In the genomic region with DNA sequence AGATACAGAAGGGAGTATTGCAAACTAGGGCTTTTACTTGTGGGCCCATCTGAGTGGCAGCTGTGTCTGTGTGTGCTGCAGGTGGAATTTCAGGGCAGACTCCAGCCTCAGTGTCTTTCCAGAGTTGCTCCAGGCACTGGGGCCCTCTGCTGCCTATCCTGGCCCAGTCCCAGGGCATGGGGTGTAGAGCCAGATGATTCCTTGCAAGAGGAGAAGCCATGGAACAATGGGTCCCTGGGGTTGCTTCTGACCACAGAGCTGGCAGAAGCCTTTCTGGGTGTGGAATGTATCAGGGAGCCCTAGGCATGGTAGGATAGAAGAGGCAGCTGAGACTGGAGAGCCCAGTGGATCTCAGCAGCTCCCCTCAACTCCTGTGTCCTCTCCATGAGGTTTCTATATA, we compare ENCODE assay signal across 18 mouse cellular contexts. TPM values are rescaled to one million over a fixed set of nuclear protein-coding genes. Genes with fewer than 3 reads are reported as not detected.
A peak's percentile ranks its signal among the peaks of the same experiment; 100 is the strongest.
DNase-seq lines count a peak whose midpoint lies in the region; ATAC-seq and TF ChIP-seq lines count a peak whose summit lies in the region.
"Had no signal": no experiment of that assay in that cellular context is flagged by ENCODE, and none has a peak within 500 bp of the region (broad histone marks: within the 10 kb centered on the region; RNA-seq: fewer than 3 reads in every experiment).

No protein-coding gene starts in this region.

- H3K4me1 ChIP-seq in hindbrain, postnatal 0 days (ENCODE audit: insufficient read depth, low read length), result peaks cover 22% of the 10 kb centered on the region
- peaks cover 63% of the 10 kb centered on the region for H3K4me1 ChIP-seq in hindbrain, embryonic 12.5 days
- H3K4me1 ChIP-seq in embryonic facial prominence, embryonic 15.5 days, result peaks cover 60% of the 10 kb centered on the region

- H3K36me3 ChIP-seq in hindbrain, postnatal 0 days (ENCODE audit: insufficient read depth, low read length), result no peaks in the 10 kb centered on the region
- H3K36me3 ChIP-seq in hindbrain, embryonic 12.5 days, result no peaks in the 10 kb centered on the region
- H3K36me3 ChIP-seq in embryonic facial prominence, embryonic 15.5 days, result no peaks in the 10 kb centered on the region
- no peaks in the 10 kb centered on the region for H3K36me3 ChIP-seq in myocyte (ENCODE audit: control insufficient read depth, insufficient read depth)
- H3K36me3 ChIP-seq: heart, embryonic 15.5 days; midbrain, embryonic 15.5 days had no signal

- no peaks in the 10 kb centered on the region for H3K9me3 ChIP-seq in hindbrain, postnatal 0 days (ENCODE audit: low read length)
- H3K9me3 ChIP-seq in hindbrain, embryonic 12.5 days (replicated peaks), result no peaks in the 10 kb centered on the region
- H3K9me3 ChIP-seq in embryonic facial prominence, embryonic 15.5 days (replicated peaks), result no peaks in the 10 kb centered on the region
- H3K9me3 ChIP-seq: heart, embryonic 15.5 days; midbrain, embryonic 15.5 days had no signal

- ATAC-seq in hindbrain, postnatal 0 days, result no peak
- no peak for ATAC-seq in hindbrain, embryonic 12.5 days (ENCODE audit: low FRiP score)
- ATAC-seq in embryonic facial prominence, embryonic 15.5 days (ENCODE audit: insufficient number of reproducible peaks, low FRiP score, low TSS enrichment, low read depth), result no peak
- ATAC-seq in granulocyte monocyte progenitor cell, adult 5-6 weeks (replicated peaks; ENCODE audit: poor library complexity, severe bottlenecking), result no peak
- ATAC-seq: forebrain, embryonic 16.5 days; midbrain, embryonic 15.5 days had no signal

- no peak for TF ChIP-seq POLR2A in myocyte (IDR thresholded peaks at IDR 0.05; ENCODE audit: insufficient read length, low read depth)

- no peak overlapping the region for H3ac ChIP-seq in myocyte (ENCODE audit: control insufficient read depth, insufficient read length)

- peaks cover 65% of the 10 kb centered on the region for H3K79me2 ChIP-seq in myocyte (ENCODE audit: control insufficient read depth, insufficient read depth)

- H3K27me3 ChIP-seq in hindbrain, postnatal 0 days (ENCODE audit: insufficient read depth, low read length), result no peaks in the 10 kb centered on the region
- no peaks in the 10 kb centered on the region for H3K27me3 ChIP-seq in hindbrain, embryonic 12.5 days
- H3K27me3 ChIP-seq in embryonic facial prominence, embryonic 15.5 days, result no peaks in the 10 kb centered on the region
- H3K27me3 ChIP-seq in myocyte (ENCODE audit: control insufficient read depth, insufficient read depth, insufficient read length), result no peaks in the 10 kb centered on the region
- H3K27me3 ChIP-seq: heart, embryonic 15.5 days; midbrain, embryonic 15.5 days had no signal

- H3K4me3 ChIP-seq in hindbrain, postnatal 0 days (ENCODE audit: low read length), result no peak overlapping the region
- no peak overlapping the region for H3K4me3 ChIP-seq in hindbrain, embryonic 12.5 days
- no peak overlapping the region for H3K4me3 ChIP-seq in embryonic facial prominence, embryonic 15.5 days (replicated peaks)
- H3K4me3 ChIP-seq in myocyte, result no peak overlapping the region
- H3K4me3 ChIP-seq: heart, embryonic 15.5 days; midbrain, embryonic 15.5 days had no signal

- peak; percentile 40 for DNase-seq in adrenal gland, adult 2 months
- DNase-seq in adrenal gland, adult 8-10 months, result no peak
- DNase-seq in hindbrain, postnatal 0 days (ENCODE audit: low spot score), result no peak
- no peak for DNase-seq in spleen, postnatal 14 days (ENCODE audit: low spot score in 2 of 2)
- DNase-seq: cerebellum, adult 2 months; kidney, adult 18-20 months; lung, postnatal 10 days had no signal

- no peak overlapping the region for H3K4me2 ChIP-seq in hindbrain, postnatal 0 days (ENCODE audit: low read depth, low read length)
- H3K4me2 ChIP-seq in hindbrain, embryonic 12.5 days (replicated peaks), result no peak overlapping the region
- no peak overlapping the region for H3K4me2 ChIP-seq in embryonic facial prominence, embryonic 15.5 days (replicated peaks)
- peak overlapping the region; percentile 3 for H3K4me2 ChIP-seq in myocyte (ENCODE audit: low read depth)
- H3K4me2 ChIP-seq: heart, embryonic 15.5 days; midbrain, embryonic 15.5 days had no signal

- H3K27ac ChIP-seq in hindbrain, postnatal 0 days, result 0 out of 2 replicates have a peak overlapping the region, but pooled peaks have one; percentile 36
- no peak overlapping the region for H3K27ac ChIP-seq in hindbrain, embryonic 12.5 days
- 0 out of 2 replicates have a peak overlapping the region, but pooled peaks have one; percentile 1 for H3K27ac ChIP-seq in embryonic facial prominence, embryonic 15.5 days (replicated peaks)
- H3K27ac ChIP-seq: heart, embryonic 15.5 days; midbrain, embryonic 15.5 days had no signal

- H3K9ac ChIP-seq in hindbrain, postnatal 0 days (replicated peaks; ENCODE audit: low read length), result no peak overlapping the region
- H3K9ac ChIP-seq in hindbrain, embryonic 12.5 days, result no peak overlapping the region
- no peak overlapping the region for H3K9ac ChIP-seq in embryonic facial prominence, embryonic 15.5 days
- H3K9ac ChIP-seq: heart, embryonic 15.5 days; midbrain, embryonic 15.5 days had no signal

- TF ChIP-seq CTCF in hindbrain, postnatal 0 days (IDR thresholded peaks at IDR 0.05; ENCODE audit: low read depth), result no peak

RNA-seq across cellular contexts. Expression of a gene that starts 5.4 kb away (rescaled TPM):
- 10 to 100 TPM; 37.6 to 37.8 TPM for total RNA-seq in adrenal gland, adult 2 months (2021)
- 53.7 and 56.4 TPM in 2 replicates for polyA plus RNA-seq in adrenal gland, adult 2 months (2012; rRNA removed)
- 10 to 100 TPM; 36.7 to 54.1 (median 47.4) TPM for total RNA-seq in adrenal gland, adult 8-10 months (2022)
- total RNA-seq in hindbrain, postnatal 0 days (2014; rRNA removed), result 137 and 144 TPM in 2 replicates
- 42.5 and 42.6 TPM in 2 replicates for polyA plus RNA-seq in hindbrain, postnatal 0 days (2015; fragmentation: Nextera tagmentation; extraction: Ambion mirVana)
- polyA plus RNA-seq in hindbrain, embryonic 12.5 days (2016; fragmentation: Nextera tagmentation; extraction: Ambion mirVana), result 75.3 and 86.9 TPM in 2 replicates
- polyA plus RNA-seq in embryonic facial prominence, embryonic 15.5 days (2015; fragmentation: Nextera tagmentation; extraction: Ambion mirVana), result 40.1 and 43.6 TPM in 2 replicates
- polyA plus RNA-seq in myocyte (2012; fragmentation: generic; extraction: Trizol), result 31.3 TPM
- total RNA-seq in granulocyte monocyte progenitor cell, adult 5-6 weeks (2014; fragmentation: Nextera tagmentation), result 7.7 and 13.3 TPM in 2 replicates
- total RNA-seq in granulocyte monocyte progenitor cell, adult 5-6 weeks (2017), result 5.7 and 8.9 TPM in 2 replicates

RNA-seq across cellular contexts. Expression of a gene that starts 28.1 kb away (rescaled TPM):
- total RNA-seq in adrenal gland, adult 2 months (2021), result 1 to 10 TPM; 3.1 to 3.5 TPM
- polyA plus RNA-seq in adrenal gland, adult 2 months (2012; rRNA removed), result 2.7 and 3.0 TPM in 2 replicates
- total RNA-seq in adrenal gland, adult 8-10 months (2022), result 1 to 10 TPM; 1.8 to 3.4 (median 2.6) TPM
- 28.2 and 31.4 TPM in 2 replicates for total RNA-seq in hindbrain, postnatal 0 days (2014; rRNA removed)
- polyA plus RNA-seq in hindbrain, postnatal 0 days (2015; fragmentation: Nextera tagmentation; extraction: Ambion mirVana), result 18.8 and 20.5 TPM in 2 replicates
- polyA plus RNA-seq in hindbrain, embryonic 12.5 days (2016; fragmentation: Nextera tagmentation; extraction: Ambion mirVana), result 95.7 and 99.9 TPM in 2 replicates
- polyA plus RNA-seq in embryonic facial prominence, embryonic 15.5 days (2015; fragmentation: Nextera tagmentation; extraction: Ambion mirVana), result 110 and 113 TPM in 2 replicates
- polyA plus RNA-seq in myocyte (2012; fragmentation: generic; extraction: Trizol), result 18.4 TPM
- 149 and 159 TPM in 2 replicates for total RNA-seq in granulocyte monocyte progenitor cell, adult 5-6 weeks (2014; fragmentation: Nextera tagmentation)
- 168 and 171 TPM in 2 replicates for total RNA-seq in granulocyte monocyte progenitor cell, adult 5-6 weeks (2017)

RNA-seq across cellular contexts. Expression of a gene that starts 31.2 kb away (rescaled TPM):
- total RNA-seq in adrenal gland, adult 2 months (2021), result not detected
- not detected in 2 replicates for polyA plus RNA-seq in adrenal gland, adult 2 months (2012; rRNA removed)
- not detected for total RNA-seq in adrenal gland, adult 8-10 months (2022)
- total RNA-seq in hindbrain, postnatal 0 days (2014; rRNA removed), result not detected in 2 replicates
- not detected in 2 replicates for polyA plus RNA-seq in hindbrain, postnatal 0 days (2015; fragmentation: Nextera tagmentation; extraction: Ambion mirVana)
- not detected in 2 replicates for polyA plus RNA-seq in hindbrain, embryonic 12.5 days (2016; fragmentation: Nextera tagmentation; extraction: Ambion mirVana)
- polyA plus RNA-seq in embryonic facial prominence, embryonic 15.5 days (2015; fragmentation: Nextera tagmentation; extraction: Ambion mirVana), result 0.33 TPM in 1 of 2 replicates, not detected in the other
- polyA plus RNA-seq in myocyte (2012; fragmentation: generic; extraction: Trizol), result not detected
- not detected in 2 replicates for total RNA-seq in granulocyte monocyte progenitor cell, adult 5-6 weeks (2014; fragmentation: Nextera tagmentation)
- total RNA-seq in granulocyte monocyte progenitor cell, adult 5-6 weeks (2017), result not detected in 2 replicates
- total RNA-seq: ES-E14; layer of hippocampus, adult 18-20 months had no signal
- polyA plus RNA-seq: cerebellum, adult 2 months; embryonic facial prominence, embryonic 11.5 days; forebrain, embryonic 16.5 days; heart, embryonic 15.5 days; limb, embryonic 14.5 days; midbrain, embryonic 15.5 days had no signal

RNA-seq across cellular contexts. Expression of a gene that starts 38.6 kb away (rescaled TPM):
- 100 to 1,000 TPM in 1 of 2 experiments, 10 to 100 TPM in 1; 65.9 to 101 TPM for total RNA-seq in adrenal gland, adult 2 months (2021)
- polyA plus RNA-seq in adrenal gland, adult 2 months (2012; rRNA removed), result 43.9 and 51.8 TPM in 2 replicates
- 100 to 1,000 TPM in 3 of 4 experiments, 10 to 100 TPM in 1; 92.6 to 117 (median 103) TPM for total RNA-seq in adrenal gland, adult 8-10 months (2022)
- 12.4 and 13.9 TPM in 2 replicates for total RNA-seq in hindbrain, postnatal 0 days (2014; rRNA removed)
- 16.0 and 17.0 TPM in 2 replicates for polyA plus RNA-seq in hindbrain, postnatal 0 days (2015; fragmentation: Nextera tagmentation; extraction: Ambion mirVana)
- 37.1 and 37.2 TPM in 2 replicates for polyA plus RNA-seq in hindbrain, embryonic 12.5 days (2016; fragmentation: Nextera tagmentation; extraction: Ambion mirVana)
- 89.5 and 92.6 TPM in 2 replicates for polyA plus RNA-seq in embryonic facial prominence, embryonic 15.5 days (2015; fragmentation: Nextera tagmentation; extraction: Ambion mirVana)
- polyA plus RNA-seq in myocyte (2012; fragmentation: generic; extraction: Trizol), result 44.8 TPM
- 17.0 and 19.3 TPM in 2 replicates for total RNA-seq in granulocyte monocyte progenitor cell, adult 5-6 weeks (2014; fragmentation: Nextera tagmentation)
- total RNA-seq in granulocyte monocyte progenitor cell, adult 5-6 weeks (2017), result 29.0 and 29.2 TPM in 2 replicates

RNA-seq across cellular contexts. Expression of a gene that starts 54.7 kb away (rescaled TPM):
- total RNA-seq in adrenal gland, adult 2 months (2021), result 10 to 100 TPM; 22.7 to 29.4 TPM
- polyA plus RNA-seq in adrenal gland, adult 2 months (2012; rRNA removed), result 39.7 and 50.2 TPM in 2 replicates
- total RNA-seq in adrenal gland, adult 8-10 months (2022), result 10 to 100 TPM; 23.9 to 26.3 (median 24.8) TPM
- total RNA-seq in hindbrain, postnatal 0 days (2014; rRNA removed), result 3.1 and 3.4 TPM in 2 replicates
- 1.2 and 1.3 TPM in 2 replicates for polyA plus RNA-seq in hindbrain, postnatal 0 days (2015; fragmentation: Nextera tagmentation; extraction: Ambion mirVana)
- polyA plus RNA-seq in hindbrain, embryonic 12.5 days (2016; fragmentation: Nextera tagmentation; extraction: Ambion mirVana), result 2.3 and 2.5 TPM in 2 replicates
- polyA plus RNA-seq in embryonic facial prominence, embryonic 15.5 days (2015; fragmentation: Nextera tagmentation; extraction: Ambion mirVana), result 6.7 and 7.4 TPM in 2 replicates
- 9.1 TPM for polyA plus RNA-seq in myocyte (2012; fragmentation: generic; extraction: Trizol)
- 8.2 and 14.5 TPM in 2 replicates for total RNA-seq in granulocyte monocyte progenitor cell, adult 5-6 weeks (2014; fragmentation: Nextera tagmentation)
- total RNA-seq in granulocyte monocyte progenitor cell, adult 5-6 weeks (2017), result 2.7 and 6.1 TPM in 2 replicates
